Mouse (Mus musculus): ENCODE results near the gene Frmd4a.

DNA sequence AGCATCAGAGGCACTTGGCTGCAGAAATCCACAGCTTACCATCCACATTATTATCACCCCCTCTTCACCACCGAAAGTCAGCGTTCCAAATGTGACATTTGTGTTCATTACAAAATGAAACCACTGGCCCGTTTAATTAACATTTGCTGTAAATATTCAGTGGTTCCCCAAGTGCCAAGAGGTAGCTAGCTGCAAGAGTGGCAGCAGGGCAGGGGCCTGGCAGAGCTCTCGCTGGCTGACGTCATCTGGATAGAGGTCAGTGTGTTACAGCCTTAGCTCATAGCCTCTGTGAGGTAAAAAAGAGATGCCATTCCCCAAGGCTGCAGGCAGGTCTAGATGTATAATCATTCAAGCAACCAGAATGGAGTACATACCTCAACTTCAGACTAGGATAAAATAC lies 473.3 kb downstream of the Frmd4a start:
- no peak for TF ChIP-seq GATA1 (IDR thresholded peaks at IDR 0.05; ENCODE audit: borderline replicate concordance, low read length)
- no peak for TF ChIP-seq FLI1 (IDR thresholded peaks at IDR 0.05; ENCODE audit: low read length)
